Mouse (Mus musculus): Measurements from ENCODE around the gene A730009L09Rik.

The A730009L09Rik gene

GRCm38 (mm10) chr16:84559569-84560278, 44.8 kb downstream of the A730009L09Rik start:
- DNase-seq (ENCODE audit: low spot score in 2 of 2): no peak

DNA sequence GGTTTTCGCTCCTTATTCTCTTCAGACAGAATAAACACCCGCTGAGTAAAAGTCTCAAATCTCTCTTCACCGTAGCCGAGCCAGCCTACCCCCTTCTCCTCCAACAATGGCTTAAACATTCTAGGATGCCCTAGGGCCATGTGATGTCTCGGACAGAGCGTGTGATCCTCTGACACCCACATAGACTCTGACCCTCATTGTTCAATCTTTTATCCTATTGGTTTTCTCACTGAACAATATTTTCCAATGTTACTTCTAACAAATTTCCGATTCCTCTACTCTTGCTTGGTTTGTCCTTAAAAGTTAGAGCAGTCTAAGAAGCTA, 45.3 kb downstream of the A730009L09Rik start:
- no peak for DNase-seq (ENCODE audit: low spot score in 2 of 2)

All from urinary bladder, postnatal 36 days (tissue).